Mouse (Mus musculus): Measurements from ENCODE around the gene Gm17428.

GRCm38 (mm10) chr14:54935904-54936830 is 40.6 kb upstream of the Gm17428 start, which contains the start of gene Cmtm5:
- TF ChIP-seq POLR2A (IDR thresholded peaks at IDR 0.05; ENCODE audit: insufficient read depth, low read depth, low read length) (no peak), CTCF (IDR thresholded peaks at IDR 0.05) (no peak), EP300 (IDR thresholded peaks at IDR 0.05; ENCODE audit: insufficient read depth, low read depth, low read length) (no peak)
